Mouse (Mus musculus): ENCODE measurements around the gene Adm. TPM values are rescaled to one million over a fixed set of nuclear protein-coding genes. Genes with fewer than 3 reads are reported as not detected.

The Adm gene
- not detected for total RNA-seq (2023)

DNA sequence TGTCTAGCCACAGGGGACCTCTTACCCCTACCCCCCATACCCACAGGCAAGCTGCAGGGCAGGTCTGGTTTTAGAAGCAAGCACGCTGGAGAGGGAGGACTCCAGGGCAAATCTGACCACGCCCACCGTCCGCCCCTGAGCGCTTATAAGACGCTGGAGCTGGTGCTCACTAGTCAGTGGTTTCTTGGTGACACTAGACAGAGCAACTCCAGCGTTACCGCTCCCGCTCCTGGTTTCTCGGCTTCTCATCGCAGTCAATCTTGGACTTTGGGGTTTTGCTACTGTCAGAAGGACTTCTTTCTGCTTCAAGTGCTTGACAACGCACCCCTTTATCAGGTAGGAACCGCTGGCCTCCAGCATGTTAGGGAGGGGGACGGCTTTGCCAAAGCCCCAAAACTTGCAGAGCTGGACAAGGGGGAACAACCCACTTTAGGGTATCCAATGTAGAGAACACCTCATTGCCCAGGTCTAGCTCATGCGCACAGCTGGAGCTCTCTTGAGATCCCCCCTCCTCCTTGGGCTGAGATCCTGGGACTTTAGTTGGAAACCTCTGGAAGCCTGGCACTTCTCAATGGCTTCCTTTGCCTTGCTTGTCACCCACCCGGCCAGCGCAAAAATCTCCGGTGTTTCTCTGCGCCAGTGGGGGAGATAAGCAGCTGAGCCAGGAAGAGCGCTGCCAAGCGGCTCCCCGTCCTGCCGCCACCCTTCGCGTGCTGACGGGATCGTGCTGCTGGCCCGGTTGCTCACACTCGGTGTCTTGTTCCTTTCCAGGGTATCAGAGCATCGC, at the start of gene Adm:
Adm (plus strand) TSS at position 176 of the 787 bp plus-strand sequence.

GRCm38 (mm10) chr7:110614133-110615063, 13.1 kb upstream of the Adm start, which contains the start of gene Sbf2:
Gene Sbf2 (minus strand): TSS chr7:110614922.

Other genes starting within 250 kb of the Adm start
- gene Sbf2, start 12.7 kb upstream of the Adm start, total RNA-seq (2023): 1 to 10 TPM; 2.4 to 2.8 TPM
- gene Ampd3, start 140.5 kb downstream of the Adm start, total RNA-seq (2023): 100 to 1,000 TPM; 127 to 132 TPM
- gene Rnf141, start 216.8 kb downstream of the Adm start, total RNA-seq (2023): 10 to 100 TPM; 78.2 to 79.3 TPM
- gene Lyve1, start 235.6 kb downstream of the Adm start, total RNA-seq (2023): 1 to 10 TPM; 5.1 to 5.3 TPM

Data from neutrophil, adult 59 days (primary cell).